In the genomic region with DNA sequence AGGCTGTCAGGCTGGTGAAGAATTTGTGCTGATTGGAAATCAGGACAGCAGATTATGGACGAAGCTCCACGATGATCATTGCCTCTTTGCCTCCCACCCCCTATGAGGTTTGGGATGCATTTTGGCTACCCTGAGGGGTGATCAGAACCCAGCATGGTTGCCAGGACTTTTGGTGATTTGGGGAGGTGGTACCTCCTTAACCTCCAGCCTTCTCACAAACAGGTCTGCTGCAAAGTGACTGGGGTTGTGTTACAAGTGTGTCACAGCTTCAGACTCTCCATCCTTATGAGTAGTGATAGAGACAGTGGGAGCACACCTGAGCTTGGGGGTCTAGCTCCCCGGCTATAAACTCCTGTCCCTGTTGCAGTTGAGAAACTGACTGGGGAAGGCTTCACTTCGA, we compare ENCODE assay signal across 8 mouse cellular contexts. TPM values are rescaled to one million over a fixed set of nuclear protein-coding genes. Genes with fewer than 3 reads are reported as not detected.
DNase-seq lines count a peak whose midpoint lies in the region; ATAC-seq and TF ChIP-seq lines count a peak whose summit lies in the region.

No protein-coding gene starts in this region.

- TF ChIP-seq POLR2A in heart, adult 2 months (IDR thresholded peaks at IDR 0.05; ENCODE audit: insufficient read depth, low read depth, low read length): no peak
- no peak for TF ChIP-seq POLR2A in MEL (IDR thresholded peaks at IDR 0.05; ENCODE audit: control insufficient read depth in 1 of 2, insufficient read depth in 1 of 2, low read depth in 1 of 2, low read length in 2 of 2, poor library complexity in 1 of 2)

- DNase-seq in heart, adult 2 months: no peak
- DNase-seq in heart, postnatal 25 days (ENCODE audit: low spot score): no peak
- DNase-seq in MEL (ENCODE audit: low read depth, low spot score): no peak
- DNase-seq in hindbrain, embryonic 10.5 days (ENCODE audit: low spot score): no peak
- DNase-seq in layer of hippocampus, adult 18-20 months (ENCODE audit: low spot score in 2 of 2): no peak
- DNase-seq in layer of hippocampus, adult 11-12 months (ENCODE audit: low spot score): no peak

- WGBS in heart, adult 2 months: 14% methylated on average over 4 of the region's 4 CpGs
- 19% methylated on average over 4 of the region's 4 CpGs for WGBS in hindbrain, embryonic 10.5 days
- 68% methylated on average over 4 of the region's 4 CpGs for WGBS in macrophage (ENCODE audit: missing documents)

- peak overlapping the region; percentile 92 for H3K4me3 ChIP-seq in heart, adult 2 months
- H3K4me3 ChIP-seq in MEL (ENCODE audit: control insufficient read depth in 1 of 2, insufficient read depth in 1 of 2, low read depth in 2 of 2, low read length in 2 of 2) (peak overlapping the region; percentile 65 to 99), macrophage (ENCODE audit: inconsistent target) (peak overlapping the region; percentile 51)
- peak overlapping the region; percentile 93 for H3K4me3 ChIP-seq in hindbrain, embryonic 10.5 days

- H3K9ac ChIP-seq in heart, adult 2 months (ENCODE audit: low read depth, low read length): peak overlapping the region; percentile 95
- H3K9ac ChIP-seq in MEL (ENCODE audit: control insufficient read depth, low read depth, low read length, poor library complexity, severe bottlenecking): peak overlapping the region; percentile 79; the same call in 1 of the 2 replicates

- TF ChIP-seq EP300 in heart, adult 2 months (IDR thresholded peaks at IDR 0.05; ENCODE audit: insufficient read depth, low read depth, low read length): no peak
- TF ChIP-seq EP300 in MEL (IDR thresholded peaks at IDR 0.05; ENCODE audit: low read depth in 1 of 2, low read length in 2 of 2): no peak

- H3K9me3 ChIP-seq in MEL (replicated peaks; ENCODE audit: insufficient read depth, low read length): no peaks in the 10 kb centered on the region
- H3K9me3 ChIP-seq in hindbrain, embryonic 10.5 days: no peaks in the 10 kb centered on the region

- no peaks in the 10 kb centered on the region for H3K27me3 ChIP-seq in heart, adult 2 months (ENCODE audit: control insufficient read depth, insufficient read depth, low read length)
- H3K27me3 ChIP-seq in MEL (ENCODE audit: control insufficient read depth in 1 of 2, insufficient read depth in 2 of 2, low read length in 2 of 2): no peaks in the 10 kb centered on the region
- H3K27me3 ChIP-seq in hindbrain, embryonic 10.5 days (ENCODE audit: insufficient read depth, poor library complexity, severe bottlenecking): peaks cover 20% of the 10 kb centered on the region

- intact Hi-C loops in heart, adult 2 months (cut with DNase I): loop anchor here (5.0 kb wide), 3 partner anchors 81 to 126 kb away; no protein-coding TSS in a partner anchor
- intact Hi-C loops in heart, postnatal 25 days (cut with DNase I): loop anchor here (5.0 to 10.0 kb wide), 3 partner anchors 64 to 206 kb away; partner anchors contain the start of gene Col5a1

- ATAC-seq in erythroid progenitor cell, adult 5-6 weeks (replicated peaks; ENCODE audit: low FRiP score, poor library complexity, severe bottlenecking): no peak

- no peak for TF ChIP-seq RAD21 in MEL (IDR thresholded peaks at IDR 0.05; ENCODE audit: low read depth, low read length)

- peaks cover 8% of the 10 kb centered on the region for H3K79me2 ChIP-seq in heart, adult 2 months (replicated peaks; ENCODE audit: control insufficient read depth, insufficient read depth, low read length)
- no peaks in the 10 kb centered on the region; the same call in 1 of the 2 replicates for H3K79me2 ChIP-seq in MEL (ENCODE audit: control insufficient read depth, insufficient read depth, low read length, poor library complexity)
- peaks cover 56% of the 10 kb centered on the region for H3K79me2 ChIP-seq in macrophage (ENCODE audit: inconsistent target)

- H3K36me3 ChIP-seq in heart, adult 2 months (ENCODE audit: control insufficient read depth, insufficient read depth, low read length): no peaks in the 10 kb centered on the region
- no peaks in the 10 kb centered on the region for H3K36me3 ChIP-seq in MEL (ENCODE audit: control insufficient read depth in 1 of 2, insufficient read depth in 2 of 2, low read length in 2 of 2)
- H3K36me3 ChIP-seq in hindbrain, embryonic 10.5 days: no peaks in the 10 kb centered on the region
- no peaks in the 10 kb centered on the region for H3K36me3 ChIP-seq in macrophage (ENCODE audit: inconsistent target)

- peaks cover 36% of the 10 kb centered on the region for H3K4me1 ChIP-seq in heart, adult 2 months (ENCODE audit: control insufficient read depth, insufficient read depth, low read length)
- peaks cover 2 to 4% of the 10 kb centered on the region in 2 experiments; a peak in 3 of 4 replicates for H3K4me1 ChIP-seq in MEL (ENCODE audit: control insufficient read depth in 1 of 2, insufficient read depth in 2 of 2, low read length in 2 of 2)
- peaks cover 89% of the 10 kb centered on the region for H3K4me1 ChIP-seq in hindbrain, embryonic 10.5 days (replicated peaks)

- no peak for TF ChIP-seq CTCF in heart, adult 2 months (IDR thresholded peaks at IDR 0.05)
- no peak for TF ChIP-seq CTCF in MEL (IDR thresholded peaks at IDR 0.05 in 2 of 3, conservative IDR thresholded peaks at IDR 0.05 in 1 of 3; ENCODE audit: control insufficient read depth in 1 of 3, insufficient read depth in 1 of 3, low read depth in 2 of 3, low read length in 3 of 3, poor library complexity in 1 of 3, severe bottlenecking in 1 of 3)

- peak overlapping the region; percentile 87 for H3K27ac ChIP-seq in heart, adult 2 months
- no peak overlapping the region for H3K27ac ChIP-seq in MEL (ENCODE audit: control insufficient read depth, low read depth, low read length)
- peak overlapping the region; percentile 97 for H3K27ac ChIP-seq in hindbrain, embryonic 10.5 days
- H3K27ac ChIP-seq in macrophage: peak overlapping the region; percentile 31; the same call in 1 of the 2 replicates

TF ChIP-seq in MEL, 35 proteins besides CTCF, POLR2A, EP300 and RAD21:
- no peak for TF ChIP-seq UBTF (IDR thresholded peaks at IDR 0.05; ENCODE audit: borderline replicate concordance, insufficient read depth, low read depth, low read length)
- TF ChIP-seq RCOR1 (IDR thresholded peaks at IDR 0.05; ENCODE audit: low read depth, low read length): no peak
- no peak for TF ChIP-seq GATA1 (IDR thresholded peaks at IDR 0.05; ENCODE audit: low read depth, low read length)
- TF ChIP-seq KAT2A (conservative IDR thresholded peaks at IDR 0.05; ENCODE audit: low read depth, low read length): no peak
- no peak for TF ChIP-seq MYB (IDR thresholded peaks at IDR 0.05; ENCODE audit: low read depth, low read length)
- TF ChIP-seq HCFC1 (IDR thresholded peaks at IDR 0.05; ENCODE audit: low read depth, low read length): no peak
- TF ChIP-seq MAX (IDR thresholded peaks at IDR 0.05; ENCODE audit: low read length): no peak
- TF ChIP-seq USF2 (IDR thresholded peaks at IDR 0.05; ENCODE audit: borderline replicate concordance in 1 of 2, insufficient read depth in 1 of 2, low read depth in 1 of 2, low read length in 2 of 2): no peak
- no peak for TF ChIP-seq MYC (IDR thresholded peaks at IDR 0.05; ENCODE audit: low read depth, low read length)
- no peak for TF ChIP-seq ZNF384 (IDR thresholded peaks at IDR 0.05; ENCODE audit: low read depth, low read length)
- no peak for TF ChIP-seq BHLHE40 (IDR thresholded peaks at IDR 0.05; ENCODE audit: borderline replicate concordance, low read depth, low read length)
- no peak for TF ChIP-seq ZMIZ1 (IDR thresholded peaks at IDR 0.05; ENCODE audit: low read depth, low read length)
- no peak for TF ChIP-seq CHD1 (IDR thresholded peaks at IDR 0.05; ENCODE audit: low read depth, low read length)
- TF ChIP-seq SMC3 (IDR thresholded peaks at IDR 0.05; ENCODE audit: low read depth, low read length): no peak
- no peak for TF ChIP-seq TAL1 (IDR thresholded peaks at IDR 0.05; ENCODE audit: low read length)
- no peak for TF ChIP-seq CHD2 (IDR thresholded peaks at IDR 0.05; ENCODE audit: low read length)
- TF ChIP-seq USF1 (IDR thresholded peaks at IDR 0.05; ENCODE audit: low read depth, low read length): no peak
TF ChIP-seq in MEL: peak in this region for 0.

RNA-seq across cellular contexts. Expression of gene Rxra, which starts 2.1 kb away (rescaled TPM):
- 10 to 100 TPM; 45.1 to 52.0 TPM for total RNA-seq in heart, adult 2 months (2021)
- polyA plus RNA-seq in heart, adult 2 months (2012; rRNA removed): 42.7 and 52.6 TPM in 2 replicates
- total RNA-seq in heart, postnatal 25 days (2021): 10 to 100 TPM; 41.5 to 45.9 TPM
- 9.6 and 11.7 TPM in 2 replicates for total RNA-seq in MEL (2012; rRNA removed)
- polyA plus RNA-seq in MEL (2012; ENCODE audit: insufficient read depth in 1 of 2, insufficient read length in 2 of 2, low read depth in 1 of 2, low replicate concordance in 2 of 2, missing spikeins in 1 of 2) (10 to 100 TPM in 1 of 2 experiments, not detected in 1; 19.6 TPM), macrophage (2018) (41.3 to 42.8 TPM (median 41.9 TPM) in 3 replicates)
- polyA plus RNA-seq in hindbrain, embryonic 10.5 days (2016; fragmentation: Nextera tagmentation; extraction: Ambion mirVana): 10.0 and 10.3 TPM in 2 replicates
- total RNA-seq in macrophage (2018; cell fraction: chromatin; rRNA removed): 10 to 100 TPM in 21 of 26 experiments, 1 to 10 TPM in 5; 3.9 to 46.2 (median 29.2) TPM
- total RNA-seq in macrophage (2018; cell fraction: cytosol; rRNA removed): 10 to 100 TPM; 24.1 to 65.6 (median 50.5) TPM
- 10 to 100 TPM in 25 of 26 experiments, 1 to 10 TPM in 1; 8.2 to 53.4 (median 42.8) TPM for total RNA-seq in macrophage (2018; cell fraction: nucleus; rRNA removed)
- total RNA-seq in erythroid progenitor cell, adult 5-6 weeks (2015; ENCODE audit: low replicate concordance): 1.7 and 2.2 TPM in 2 replicates
- total RNA-seq in erythroid progenitor cell, adult 5-6 weeks (2017; ENCODE audit: low replicate concordance): 1.7 and 3.6 TPM in 2 replicates
- 10 to 100 TPM; 31.0 to 35.1 TPM for total RNA-seq in layer of hippocampus, adult 18-20 months (2021)
